Mouse (Mus musculus) ES-E14 (cell line): Measurements from ENCODE around the gene Pak3. TPM values are rescaled to one million over a fixed set of nuclear protein-coding genes. Genes with fewer than 3 reads are reported as not detected.

Experiments used
- DNase-seq: peaks from one replicate; pipeline ENCODE4 v3.0.0-alpha.2; 2013; ENCODE audit warnings: low read depth, low spot score
- H3K27ac ChIP-seq: 2 replicates; pipeline ENCODE4 v1.5.1; 2012; ENCODE audit warnings: low read depth, mild to moderate bottlenecking, low read length, moderate library complexity, mixed read lengths; ENCODE audit not compliant: poor library complexity, insufficient read depth, severe bottlenecking
- H3K36me3 ChIP-seq: 2 replicates; pipeline ENCODE4 v1.6.1; 2012; ENCODE audit warnings: mild to moderate bottlenecking, low read length, moderate library complexity, mixed read lengths; ENCODE audit not compliant: control insufficient read depth, poor library complexity, insufficient read depth, severe bottlenecking
- H3K4me1 ChIP-seq, 2 experiments: fragments of 150-350 bp in 1 of 2; sonication (generic) in 1 of 2; 2 replicates each; pipeline ENCODE4 v1.6.1; 2012; ENCODE audit warnings: low read length in 2 of 2, mild to moderate bottlenecking in 1 of 2, mixed read lengths in 1 of 2; ENCODE audit not compliant: control insufficient read depth in 2 of 2, insufficient read depth in 2 of 2, poor library complexity in 1 of 2
- H3K4me3 ChIP-seq, 2 experiments: fragments of 150-350 bp in 1 of 2; sonication (generic) in 1 of 2; 2 replicates each; pipeline ENCODE4 v1.5.1; 2012; ENCODE audit warnings: low read length in 2 of 2, low read depth in 1 of 2, mild to moderate bottlenecking in 1 of 2, mixed read lengths in 1 of 2; ENCODE audit not compliant: insufficient read depth in 1 of 2, poor library complexity in 1 of 2, severe bottlenecking in 1 of 2
- H3K9ac ChIP-seq: 2 replicates; pipeline ENCODE4 v1.6.1; 2012; ENCODE audit warnings: low read depth, mild to moderate bottlenecking, low read length, mixed read lengths; ENCODE audit not compliant: poor library complexity, insufficient read depth, severe bottlenecking
- H3K9me3 ChIP-seq: fragments of 150-350 bp; sonication (generic); 2 replicates; pipeline ENCODE4 v1.6.1; 2012; ENCODE audit warnings: low read depth, mild to moderate bottlenecking, low read length; ENCODE audit not compliant: control insufficient read depth, insufficient read depth
- CHD2 ChIP-seq: IDR thresholded peaks from 2 replicates; pipeline ENCODE4 v1.6.1; 2014; ENCODE audit warnings: mild to moderate bottlenecking, low read depth, low read length, inconsistent platforms
- HCFC1 ChIP-seq: IDR thresholded peaks from 2 replicates; pipeline ENCODE4 v1.6.1; 2012; ENCODE audit warnings: low read length, inconsistent platforms, borderline replicate concordance; ENCODE audit not compliant: insufficient read depth
- MAFK ChIP-seq: IDR thresholded peaks from 2 replicates; pipeline ENCODE4 v1.6.1; 2014; ENCODE audit warnings: mild to moderate bottlenecking, low read depth, low read length, inconsistent platforms; ENCODE audit not compliant: insufficient read depth
- ZC3H11A ChIP-seq: IDR thresholded peaks from 2 replicates; pipeline ENCODE4 v1.6.1; 2012; ENCODE audit warnings: low read depth, mild to moderate bottlenecking, inconsistent platforms, low read length, borderline replicate concordance
- ZNF384 ChIP-seq: IDR thresholded peaks from 2 replicates; pipeline ENCODE4 v1.6.1; 2012; ENCODE audit warnings: low read depth, low read length, inconsistent platforms
- in situ Hi-C, 2 experiments: fragments of 600-800 bp; cut with MboI; formaldehyde crosslinking; loops; one replicate each; pipeline ENCODE4 v1.15.1; 2025; ENCODE audit warnings: low sequenced_read_pairs in 2 of 2, inconsistent platforms in 1 of 2; ENCODE audit not compliant: unreplicated experiment in 2 of 2
- total RNA-seq: library from RNA; depleted of rRNA; stranded (reverse); fragments of 300-350 nt; gene quantifications from 2 replicates; pipeline ENCODE4 v1.2.3, GENCODE M21; 2012; rRNA removed

The Pak3 gene
- total RNA-seq, 1 experiment = 2.2 TPM

- no peaks in the 10 kb centered on the region for H3K36me3 ChIP-seq
- peak; percentile 6 for DNase-seq
- H3K9ac ChIP-seq = no peak within 1 kb of the TSS
- in situ Hi-C loops = no loop called here
- TF ChIP-seq HCFC1 = no peak
- TF ChIP-seq MAFK = no peak
- no peak for TF ChIP-seq CHD2
- no peak for TF ChIP-seq ZC3H11A
- no peak for TF ChIP-seq ZNF384
- no peaks in the 10 kb centered on the region for H3K9me3 ChIP-seq
- H3K4me1 ChIP-seq = no peaks in the 10 kb centered on the region
- no peak within 1 kb of the TSS for H3K27ac ChIP-seq
- H3K4me3 ChIP-seq = no peak within 1 kb of the TSS
Measured at GRCm38 (mm10) chrX:143827212-143827611, 308.8 kb downstream of the Pak3 start, which contains the start of gene Capn6. Capn6 (minus strand) TSS chrX:143827414.

- in situ Hi-C loops = no loop called here
- Histone ChIP-seq H3K9ac (no peak overlapping the region), H3K9me3 (no peaks in the 10 kb centered on the region), H3K4me1 (no peaks in the 10 kb centered on the region), H3K36me3 (no peaks in the 10 kb centered on the region), H3K27ac (no peak overlapping the region), H3K4me3 (no peak overlapping the region)
- DNase-seq = no peak
- TF ChIP-seq ZNF384 (no peak), MAFK (no peak), CHD2 (no peak), ZC3H11A (no peak)
Measured at GRCm38 (mm10) chrX:143846637-143847036, 328.2 kb downstream of the Pak3 start.

Other genes starting within 250 kb of the Pak3 start
- 0.36 and 0.37 TPM in 2 replicates for gene Chrdl1, start 124.3 kb upstream of the Pak3 start, total RNA-seq